Mouse (Mus musculus) G1E (cell line): ENCODE measurements at regions not wholly inside any gene's neighbourhood (a gene's known extent, or its start where the extent isn't known, plus 50 kb on each side); places are given as distances from the start of the nearest gene placed in this dataset.

Experiments used
- ATAC-seq: 2 replicates; pipeline ENCODE4 v1.8.0; 2016; ENCODE audit warnings: mild to moderate bottlenecking; ENCODE audit not compliant: insufficient number of reproducible peaks, poor library complexity, low FRiP score, severe bottlenecking; ENCODE audit errors: extremely low read depth
- DNase-seq: peaks from one replicate; pipeline ENCODE4 v3.0.0; 2012; ENCODE audit warnings: low spot score
- H3K27me3 ChIP-seq: 2 replicates; pipeline ENCODE4 v1.6.1; 2012; ENCODE audit warnings: mild to moderate bottlenecking, low read length, inconsistent platforms; ENCODE audit not compliant: insufficient read depth
- H3K36me3 ChIP-seq: replicated peaks from 2 replicates; pipeline ENCODE3; 2012; ENCODE audit warnings: mild to moderate bottlenecking, inconsistent platforms
- H3K4me1 ChIP-seq: 2 replicates; pipeline ENCODE4 v1.6.1; 2012; ENCODE audit warnings: low read depth, low read length, inconsistent platforms, mixed read lengths; ENCODE audit not compliant: insufficient read depth
- H3K4me3 ChIP-seq: 2 replicates; pipeline ENCODE4 v1.5.1; 2012; ENCODE audit warnings: low read depth, mild to moderate bottlenecking, inconsistent platforms, low read length, moderate library complexity, mixed read lengths
- H3K9me3 ChIP-seq: replicated peaks from 2 replicates; pipeline ENCODE4 v1.6.1; 2012; ENCODE audit warnings: inconsistent platforms
- CTCF ChIP-seq: IDR thresholded peaks from 2 replicates; pipeline ENCODE4 v1.5.1; 2012; ENCODE audit warnings: low read depth, low read length, inconsistent platforms, mixed read lengths
- GATA1 ChIP-seq: IDR thresholded peaks from 2 replicates; pipeline ENCODE4 v1.6.1; 2012; ENCODE audit warnings: borderline replicate concordance, low read length, inconsistent platforms, mixed read lengths
- GATA2 ChIP-seq: IDR thresholded peaks from 2 replicates; pipeline ENCODE4 v1.6.1; 2012; ENCODE audit warnings: low read depth, low read length, inconsistent platforms, borderline replicate concordance
- POLR2AphosphoS5 ChIP-seq: IDR thresholded peaks from 2 replicates; pipeline ENCODE4 v1.6.1; 2012; ENCODE audit warnings: low read depth, low read length, inconsistent platforms; ENCODE audit not compliant: insufficient replicate concordance
- TAL1 ChIP-seq: conservative IDR thresholded peaks from 2 replicates; pipeline ENCODE4 v1.6.1; 2012; ENCODE audit warnings: low read depth, low read length, inconsistent platforms, mixed read lengths

DNA sequence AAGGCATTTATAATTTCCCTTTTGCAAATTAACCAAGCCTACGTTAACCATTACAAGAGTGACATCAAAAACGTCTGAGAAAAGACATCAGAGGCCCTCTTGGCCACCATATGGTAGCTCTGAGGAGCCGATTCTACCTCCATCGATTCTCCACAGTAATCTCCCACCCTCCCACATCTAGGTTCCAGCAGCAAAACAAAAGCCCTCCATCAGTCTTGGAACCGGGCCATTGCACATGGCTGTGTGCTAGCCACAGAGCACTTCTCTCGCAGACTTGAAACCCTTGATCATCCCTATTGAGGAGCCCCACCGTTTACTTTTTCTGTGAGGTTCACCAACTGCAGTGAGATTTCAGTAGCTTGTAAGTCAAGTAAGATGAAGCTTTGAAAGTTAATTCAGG, 310.5 kb upstream of the Adamts9 start:
- Histone ChIP-seq H3K9me3 (peaks cover 14% of the 10 kb centered on the region), H3K4me1 (no peaks in the 10 kb centered on the region), H3K4me3 (no peak overlapping the region), H3K36me3 (no peaks in the 10 kb centered on the region), H3K27me3 (no peaks in the 10 kb centered on the region)
- no peak for TF ChIP-seq CTCF
- TF ChIP-seq TAL1 = no peak
- TF ChIP-seq GATA1 = no peak
- TF ChIP-seq POLR2AphosphoS5 = no peak
- no peak for TF ChIP-seq GATA2
- ATAC-seq (no peak), DNase-seq (no peak)

DNA sequence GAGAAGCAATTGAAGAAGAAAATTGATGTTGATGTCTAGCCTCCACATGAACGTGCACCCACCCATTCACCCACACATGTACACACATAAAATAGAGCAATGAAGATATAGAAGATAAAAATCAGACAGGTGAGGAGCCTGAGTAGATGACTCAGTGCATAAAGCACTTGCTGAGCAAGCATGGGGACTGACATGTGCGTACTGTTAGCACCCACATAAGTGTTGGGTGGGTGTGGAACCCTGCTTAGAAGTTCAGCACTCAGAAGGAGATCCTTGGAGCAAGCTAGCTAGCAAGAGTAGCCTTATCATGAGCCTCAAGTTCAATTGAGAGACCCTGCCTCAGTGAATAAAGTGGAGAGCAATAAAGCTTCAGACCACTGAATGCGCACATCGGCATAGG, 305.7 kb upstream of the Adamts9 start:
- no peaks in the 10 kb centered on the region for H3K4me1 ChIP-seq
- no peak for TF ChIP-seq TAL1
- H3K9me3 ChIP-seq = peaks cover 12% of the 10 kb centered on the region; the same call in 1 of the 2 replicates
- H3K36me3 ChIP-seq = no peaks in the 10 kb centered on the region
- ATAC-seq (no peak), DNase-seq (no peak)
- no peaks in the 10 kb centered on the region for H3K27me3 ChIP-seq
- no peak overlapping the region for H3K4me3 ChIP-seq

DNA sequence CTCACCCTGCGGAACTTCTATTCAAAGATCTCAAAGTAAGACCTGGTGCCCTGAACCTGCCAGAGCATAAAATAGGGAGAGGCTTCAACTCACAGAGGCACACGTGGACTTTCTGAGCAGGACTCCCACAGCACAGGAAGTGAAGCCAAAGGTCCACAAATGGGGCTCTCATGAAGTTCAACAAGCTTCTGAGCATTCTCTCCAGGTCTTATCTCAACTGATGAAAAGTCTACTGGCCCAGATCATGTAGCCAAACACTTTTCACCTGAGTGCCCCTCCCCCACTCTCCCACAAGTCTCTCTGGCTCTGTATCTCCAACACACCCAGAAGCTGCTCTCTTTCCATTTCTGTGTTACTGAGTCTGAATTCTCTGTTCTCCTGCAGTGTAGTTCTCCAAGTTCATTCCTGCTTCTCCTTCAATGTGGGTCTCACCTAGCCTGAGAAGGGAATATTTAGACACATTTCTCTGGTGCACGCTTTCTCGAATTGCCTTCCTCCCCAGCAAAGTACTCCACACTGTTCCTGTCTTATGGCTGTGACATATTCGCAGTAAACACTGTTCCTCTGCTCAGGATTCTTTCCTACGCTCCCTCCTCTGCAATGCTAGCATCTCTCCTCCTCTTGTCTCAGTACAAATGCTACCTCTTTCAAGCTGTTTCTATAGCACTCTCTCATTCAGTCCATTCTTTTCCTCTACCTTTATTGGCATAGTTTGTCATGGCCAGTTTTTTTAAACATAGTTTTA, 303.4 kb upstream of the Adamts9 start:
- H3K4me3 ChIP-seq = no peak overlapping the region
- H3K9me3 ChIP-seq = peaks cover 9% of the 10 kb centered on the region; the same call in 1 of the 2 replicates
- TF ChIP-seq POLR2AphosphoS5 = no peak
- TF ChIP-seq GATA1 = no peak
- TF ChIP-seq TAL1 = no peak
- no peak for TF ChIP-seq CTCF
- TF ChIP-seq GATA2 = no peak
- H3K27me3 ChIP-seq = no peaks in the 10 kb centered on the region
- no peak for ATAC-seq
- DNase-seq = no peak
- no peaks in the 10 kb centered on the region for H3K36me3 ChIP-seq
- no peaks in the 10 kb centered on the region for H3K4me1 ChIP-seq

DNA sequence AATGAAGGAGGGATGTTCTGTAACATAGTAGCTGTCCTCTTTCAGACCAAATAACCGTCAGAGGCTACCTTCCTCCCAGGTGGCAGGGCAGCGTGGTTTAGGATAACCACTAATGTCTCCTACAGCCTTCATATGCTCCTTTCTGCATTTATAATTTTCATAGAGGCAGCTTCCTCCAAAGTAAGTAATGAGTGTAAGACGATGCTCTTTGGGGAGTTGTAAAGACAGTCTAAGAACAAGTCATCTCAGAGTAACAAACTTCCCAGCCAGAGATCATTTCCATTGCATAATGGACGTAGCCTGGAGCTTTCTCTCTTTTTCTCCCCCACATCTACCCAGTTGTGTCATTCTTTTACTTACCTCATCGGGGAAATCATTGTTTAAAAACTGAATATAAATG, 292.3 kb upstream of the Adamts9 start:
- H3K4me3 ChIP-seq = no peak overlapping the region
- TF ChIP-seq TAL1 (no peak), CTCF (no peak), POLR2AphosphoS5 (no peak), GATA1 (no peak), GATA2 (no peak)

DNA sequence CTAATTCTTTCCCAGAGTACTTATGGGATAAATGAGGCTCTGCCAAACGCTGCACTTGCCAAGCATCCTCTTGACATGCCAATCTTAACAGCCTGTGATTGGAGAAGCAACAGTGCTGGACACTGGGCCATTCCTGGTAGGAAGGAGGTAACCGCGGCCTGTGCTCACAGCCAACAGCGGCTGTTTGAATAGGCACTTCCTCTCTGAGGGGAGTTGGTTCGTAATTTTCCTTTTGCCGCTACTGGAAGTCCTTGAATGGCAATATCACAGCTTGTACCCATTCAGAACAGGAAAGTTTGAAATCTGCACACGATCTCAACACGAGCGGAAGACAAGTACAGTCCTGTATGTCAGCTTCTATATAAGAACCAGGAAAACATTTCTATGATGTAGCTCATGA, 289.3 kb upstream of the Adamts9 start:
- H3K9me3 ChIP-seq = peaks cover 11% of the 10 kb centered on the region
- ATAC-seq = no peak; the same call in 1 of the 2 replicates
- H3K4me1 ChIP-seq = no peaks in the 10 kb centered on the region
- no peaks in the 10 kb centered on the region for H3K36me3 ChIP-seq
- H3K4me3 ChIP-seq = no peak overlapping the region
- H3K27me3 ChIP-seq = no peaks in the 10 kb centered on the region
- TF ChIP-seq GATA2 = no peak
- no peak for TF ChIP-seq TAL1
- TF ChIP-seq CTCF = no peak
- TF ChIP-seq POLR2AphosphoS5 = no peak
- no peak for TF ChIP-seq GATA1
- no peak for DNase-seq

More for the DNA sequence above, 292.3 kb upstream of the Adamts9 start:
- ATAC-seq (no peak), DNase-seq (no peak)
- Histone ChIP-seq H3K36me3 (no peaks in the 10 kb centered on the region), H3K27me3 (no peaks in the 10 kb centered on the region), H3K9me3 (peaks cover 11% of the 10 kb centered on the region), H3K4me1 (no peaks in the 10 kb centered on the region)

DNA sequence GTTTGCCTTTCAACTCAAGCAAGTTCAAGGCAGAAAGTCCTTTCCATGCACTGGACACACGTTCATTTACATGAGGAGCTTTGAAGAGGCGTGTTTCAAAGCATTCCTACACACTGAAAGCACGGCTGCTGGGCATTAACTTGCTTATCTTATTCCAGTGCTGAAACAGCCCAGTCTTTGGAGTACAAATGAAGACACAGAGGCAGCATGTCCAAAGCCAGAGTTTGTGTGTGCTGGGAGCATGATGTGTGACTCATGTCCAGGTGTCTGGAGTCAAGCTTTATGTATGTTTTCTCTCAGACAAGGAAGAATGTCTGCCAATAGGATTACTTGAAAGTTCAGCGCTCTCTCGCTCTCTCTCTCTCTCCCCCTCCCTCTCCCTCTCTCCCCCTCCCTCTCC, 287.2 kb upstream of the Adamts9 start:
- no peaks in the 10 kb centered on the region for H3K27me3 ChIP-seq
- H3K4me3 ChIP-seq = no peak overlapping the region
- ATAC-seq (no peak), DNase-seq (no peak)
- no peak for TF ChIP-seq TAL1
- TF ChIP-seq GATA2 = no peak
- TF ChIP-seq POLR2AphosphoS5 = no peak
- no peak for TF ChIP-seq GATA1
- no peak for TF ChIP-seq CTCF
- H3K4me1 ChIP-seq = no peaks in the 10 kb centered on the region
- H3K9me3 ChIP-seq = peaks cover 12% of the 10 kb centered on the region
- H3K36me3 ChIP-seq = no peaks in the 10 kb centered on the region

DNA sequence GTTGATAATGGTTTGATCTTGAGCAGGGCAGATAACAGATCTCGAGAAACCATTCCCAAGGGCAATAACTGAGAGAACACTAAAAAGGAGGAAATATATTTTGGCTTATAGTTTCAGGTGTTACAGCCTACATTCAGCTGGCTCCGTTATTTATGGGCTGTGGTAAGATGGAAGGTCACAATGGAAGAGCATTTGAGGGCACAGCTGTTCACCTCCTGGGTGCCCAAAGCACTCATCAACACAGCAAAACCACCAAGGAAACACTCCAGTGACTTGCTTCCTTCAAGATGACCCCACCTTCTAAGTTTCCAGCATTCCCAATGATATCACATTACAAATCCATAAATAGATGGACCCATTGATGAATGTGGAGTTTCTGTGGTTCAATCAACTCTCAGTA, 286.0 kb upstream of the Adamts9 start:
- ATAC-seq (no peak), DNase-seq (no peak)
- Histone ChIP-seq H3K36me3 (no peaks in the 10 kb centered on the region), H3K27me3 (no peaks in the 10 kb centered on the region), H3K9me3 (peaks cover 15% of the 10 kb centered on the region), H3K4me3 (no peak overlapping the region), H3K4me1 (no peaks in the 10 kb centered on the region)
- TF ChIP-seq POLR2AphosphoS5 (no peak), GATA1 (no peak), CTCF (no peak), TAL1 (no peak), GATA2 (no peak)
